Mouse (Mus musculus) forebrain, embryonic 11.5 days (tissue): ENCODE data around the gene Plcl1. TPM values are rescaled to one million over a fixed set of nuclear protein-coding genes. Genes with fewer than 3 reads are reported as not detected.
A peak's percentile ranks its signal among the peaks of the same experiment; 100 is the strongest.

Experiments used
- ATAC-seq: fragments of 200-750 bp; cut with Nextera tagmentation; replicated peaks from 2 replicates; pipeline ENCODE4 v1.8.0; 2017; ENCODE audit warnings: moderate TSS enrichment; ENCODE audit not compliant: low FRiP score
- DNase-seq: peaks from one replicate; pipeline ENCODE4 v3.0.0-alpha.2; 2017; ENCODE audit warnings: low spot score
- H3K27ac ChIP-seq: fragments of 300-500 bp; sonication (generic); 2 replicates; pipeline ENCODE4 v1.5.1; 2014; ENCODE audit warnings: low read depth, low read length
- H3K27me3 ChIP-seq: fragments of 300-500 bp; sonication (generic); 2 replicates; pipeline ENCODE4 v1.6.1; 2014; ENCODE audit warnings: mild to moderate bottlenecking, low read length, mixed read lengths; ENCODE audit not compliant: control insufficient read depth, insufficient read depth
- H3K36me3 ChIP-seq: fragments of 300-500 bp; sonication (generic); 2 replicates; pipeline ENCODE4 v1.6.1; 2014; ENCODE audit warnings: mild to moderate bottlenecking, low read length, moderate library complexity, mixed read lengths; ENCODE audit not compliant: control insufficient read depth, insufficient read depth
- H3K4me1 ChIP-seq: fragments of 300-500 bp; sonication (generic); replicated peaks from 2 replicates; pipeline ENCODE4 v1.6.1; 2014; ENCODE audit warnings: low read length, mixed read lengths; ENCODE audit not compliant: control insufficient read depth, insufficient read depth
- H3K4me2 ChIP-seq: fragments of 300-500 bp; sonication (generic); 2 replicates; pipeline ENCODE4 v1.6.1; 2014; ENCODE audit warnings: low read depth, mild to moderate bottlenecking, low read length, moderate library complexity, mixed read lengths; ENCODE audit not compliant: severe bottlenecking
- H3K4me3 ChIP-seq: fragments of 300-500 bp; sonication (generic); 2 replicates; pipeline ENCODE4 v1.5.1; 2014; ENCODE audit warnings: low read depth, low read length
- H3K9ac ChIP-seq: fragments of 300-500 bp; sonication (generic); 2 replicates; pipeline ENCODE4 v1.6.1; 2014; ENCODE audit warnings: low read length
- H3K9me3 ChIP-seq: fragments of 300-500 bp; sonication (generic); 2 replicates; pipeline ENCODE4 v1.6.1; 2016; ENCODE audit warnings: low read length, mixed read lengths; ENCODE audit not compliant: control insufficient read depth
- WGBS: fragments of 180-500 bp; shearing (Covaris S2); extraction: QIAGEN DNeasy Blood & Tissue Kit; methylation state at CpG from one replicate; pipeline ENCODE4 v1.1.7; 2014; 5-methylcytosine and 5-hydroxymethylcytosine counted together
- polyA plus RNA-seq: library from polyadenylated mRNA; unstranded; fragments of >200 nt; fragmentation: Nextera tagmentation; extraction: Ambion mirVana; gene quantifications from 2 replicates; pipeline ENCODE4 v1.2.1, GENCODE M21; 2014

The Plcl1 gene
- polyA plus RNA-seq, 1 experiment from 2014 or later, result 2.2 TPM

GRCm38 (mm10) chr1:55700016-55700415, 294.3 kb downstream of the Plcl1 start:
- Histone ChIP-seq H3K27me3 (no peaks in the 10 kb centered on the region), H3K4me2 (no peak overlapping the region), H3K4me1 (peaks cover 12% of the 10 kb centered on the region), H3K4me3 (no peak overlapping the region), H3K9me3 (no peaks in the 10 kb centered on the region), H3K36me3 (no peaks in the 10 kb centered on the region), H3K27ac (no peak overlapping the region), H3K9ac (no peak overlapping the region)
- 96% methylated on average over 1 of the region's 1 CpGs for WGBS
- DNase-seq, result no peak
- no peak for ATAC-seq

GRCm38 (mm10) chr1:55700726-55701125, 295.0 kb downstream of the Plcl1 start:
- ATAC-seq (no peak), DNase-seq (no peak)
- H3K27me3 ChIP-seq, result no peaks in the 10 kb centered on the region
- H3K9ac ChIP-seq, result no peak overlapping the region
- peaks cover 17% of the 10 kb centered on the region for H3K4me1 ChIP-seq
- no peak overlapping the region for H3K4me3 ChIP-seq
- WGBS, result 15% methylated on average over 6 of the region's 6 CpGs
- H3K9me3 ChIP-seq, result no peaks in the 10 kb centered on the region
- H3K36me3 ChIP-seq, result no peaks in the 10 kb centered on the region
- no peak overlapping the region for H3K4me2 ChIP-seq
- H3K27ac ChIP-seq, result no peak overlapping the region

GRCm38 (mm10) chr1:55701601-55702000, 295.9 kb downstream of the Plcl1 start:
- no peak for ATAC-seq
- H3K4me2 ChIP-seq, result no peak overlapping the region
- 66% methylated on average over 6 of the region's 6 CpGs for WGBS
- H3K9me3 ChIP-seq, result no peaks in the 10 kb centered on the region
- peaks cover 20% of the 10 kb centered on the region for H3K4me1 ChIP-seq
- no peak overlapping the region for H3K9ac ChIP-seq
- no peak for DNase-seq
- H3K27ac ChIP-seq, result peak overlapping the region; percentile 53
- no peaks in the 10 kb centered on the region for H3K27me3 ChIP-seq
- H3K36me3 ChIP-seq, result no peaks in the 10 kb centered on the region
- H3K4me3 ChIP-seq, result no peak overlapping the region

GRCm38 (mm10) chr1:55702106-55702505, 296.4 kb downstream of the Plcl1 start:
- Histone ChIP-seq H3K9ac (no peak overlapping the region), H3K27me3 (no peaks in the 10 kb centered on the region), H3K27ac (peak overlapping the region; percentile 53), H3K4me1 (peaks cover 20% of the 10 kb centered on the region), H3K36me3 (no peaks in the 10 kb centered on the region), H3K4me2 (no peak overlapping the region), H3K4me3 (no peak overlapping the region), H3K9me3 (no peaks in the 10 kb centered on the region)
- WGBS, result 6% methylated on average over 3 of the region's 3 CpGs
- ATAC-seq, result no peak
- DNase-seq, result no peak

- Histone ChIP-seq H3K9ac (no peak overlapping the region), H3K4me3 (no peak overlapping the region), H3K4me2 (peak overlapping the region; percentile 2; the same call in 1 of the 2 replicates), H3K27me3 (no peaks in the 10 kb centered on the region), H3K4me1 (peaks cover 20% of the 10 kb centered on the region), H3K27ac (peak overlapping the region; percentile 70), H3K9me3 (no peaks in the 10 kb centered on the region), H3K36me3 (no peaks in the 10 kb centered on the region)
- ATAC-seq (peak; percentile 76), DNase-seq (peak; percentile 61)
- 16% methylated on average over 2 of the region's 2 CpGs for WGBS
These were observed 299.0 kb downstream of the Plcl1 start for GRCm38 (mm10) chr1:55704707-55705106.

GRCm38 (mm10) chr1:55705173-55705572, 299.5 kb downstream of the Plcl1 start:
- ATAC-seq (peak; percentile 72; the same call in 1 of the 2 replicates), DNase-seq (no peak)
- Histone ChIP-seq H3K9me3 (no peaks in the 10 kb centered on the region), H3K27ac (peak overlapping the region; percentile 70), H3K36me3 (no peaks in the 10 kb centered on the region), H3K4me1 (peaks cover 20% of the 10 kb centered on the region), H3K4me2 (peak overlapping the region; percentile 2; the same call in 1 of the 2 replicates), H3K4me3 (no peak overlapping the region), H3K27me3 (no peaks in the 10 kb centered on the region), H3K9ac (no peak overlapping the region)
- WGBS, result 30% methylated on average over 6 of the region's 6 CpGs

- H3K9me3 ChIP-seq, result no peaks in the 10 kb centered on the region
- H3K9ac ChIP-seq, result no peak overlapping the region
- peaks cover 20% of the 10 kb centered on the region for H3K4me1 ChIP-seq
- no peaks in the 10 kb centered on the region for H3K36me3 ChIP-seq
- ATAC-seq, result no peak
- H3K4me2 ChIP-seq, result no peak overlapping the region
- WGBS, result 11% methylated on average over 3 of the region's 3 CpGs
- no peak overlapping the region for H3K4me3 ChIP-seq
- peak overlapping the region; percentile 70; the same call in 1 of the 2 replicates for H3K27ac ChIP-seq
- H3K27me3 ChIP-seq, result no peaks in the 10 kb centered on the region
- DNase-seq, result no peak
These were observed 300.0 kb downstream of the Plcl1 start for GRCm38 (mm10) chr1:55705756-55706155.

GRCm38 (mm10) chr1:55706933-55707332, 301.2 kb downstream of the Plcl1 start:
- 44% methylated on average over 1 of the region's 1 CpGs for WGBS
- H3K27ac ChIP-seq, result no peak overlapping the region
- no peak for DNase-seq

GRCm38 (mm10) chr1:55717283-55717803, 311.6 kb downstream of the Plcl1 start:
- no peaks in the 10 kb centered on the region for H3K27me3 ChIP-seq
- no peak overlapping the region for H3K4me2 ChIP-seq
- no peak overlapping the region for H3K9ac ChIP-seq
- H3K27ac ChIP-seq, result no peak overlapping the region
- H3K36me3 ChIP-seq, result no peaks in the 10 kb centered on the region
- 79% methylated on average over 4 of the region's 4 CpGs for WGBS
- no peak overlapping the region for H3K4me3 ChIP-seq
- no peaks in the 10 kb centered on the region for H3K9me3 ChIP-seq
- H3K4me1 ChIP-seq, result no peaks in the 10 kb centered on the region
- ATAC-seq (no peak), DNase-seq (no peak)

More at GRCm38 (mm10) chr1:55706933-55707332, 301.2 kb downstream of the Plcl1 start:
- Histone ChIP-seq H3K9me3 (no peaks in the 10 kb centered on the region), H3K4me3 (no peak overlapping the region), H3K4me2 (no peak overlapping the region), H3K27me3 (no peaks in the 10 kb centered on the region), H3K9ac (no peak overlapping the region), H3K4me1 (peaks cover 14% of the 10 kb centered on the region), H3K36me3 (no peaks in the 10 kb centered on the region)
- no peak for ATAC-seq
